Mouse (Mus musculus) kidney, postnatal 25 days (tissue): ENCODE measurements around the gene Hist2h2aa2.
"Not testable (repeated sequence)": the region's sequence is repeated elsewhere in the genome, so short reads cannot be mapped to it uniquely, and the experiment has no call there.

Source experiments
- DNase-seq, 2 experiments: peaks; one replicate each; pipeline ENCODE4 v3.0.0; 2021; ENCODE audit warnings: mixed read lengths in 2 of 2

Gene Hist2h2aa2

GRCm38 (mm10) chr3:96239949-96240798 lies at the start of gene Hist2h2aa2:
TSS of gene Hist2h2aa2 (minus strand) at chr3:96240276.
- peak; percentile 96 to 97 for DNase-seq

GRCm38 (mm10) chr3:96289201-96289600 lies 49.1 kb upstream of the Hist2h2aa2 start:
- DNase-seq = no peak

- not testable (repeated sequence) for DNase-seq
Observed at GRCm38 (mm10) chr3:96287334-96287733, 47.3 kb upstream of the Hist2h2aa2 start.

- DNase-seq = peak in 1 of 2 experiments; percentile 46
Observed at GRCm38 (mm10) chr3:96284457-96284856, 44.4 kb upstream of the Hist2h2aa2 start.

GRCm38 (mm10) chr3:96280660-96281059 lies 40.6 kb upstream of the Hist2h2aa2 start:
- DNase-seq = no peak

- DNase-seq = peak; percentile 84 to 90
Observed at GRCm38 (mm10) chr3:96277800-96278624, 37.9 kb upstream of the Hist2h2aa2 start.

- no peak for DNase-seq
Observed at GRCm38 (mm10) chr3:96277428-96277799, 37.3 kb upstream of the Hist2h2aa2 start.

GRCm38 (mm10) chr3:96273591-96274465 lies 33.8 kb upstream of the Hist2h2aa2 start:
- no peak for DNase-seq

GRCm38 (mm10) chr3:96269511-96270474 lies 29.7 kb upstream of the Hist2h2aa2 start, which contains the start of gene Hist2h2bb:
TSS of gene Hist2h2bb (plus strand) at chr3:96269752.
- DNase-seq = peak; percentile 94 to 97

- DNase-seq = not testable (repeated sequence)
Observed at GRCm38 (mm10) chr3:96268776-96269378, 28.8 kb upstream of the Hist2h2aa2 start.

GRCm38 (mm10) chr3:96268051-96268775 lies 28.1 kb upstream of the Hist2h2aa2 start, which contains the start of gene Hist2h3b:
TSS of gene Hist2h3b (plus strand) at chr3:96268654.
- DNase-seq = peak; percentile 78 to 89

GRCm38 (mm10) chr3:96267541-96267940 lies 27.5 kb upstream of the Hist2h2aa2 start:
- DNase-seq = no peak

- DNase-seq = no peak
Observed at GRCm38 (mm10) chr3:96266132-96266710, 26.1 kb upstream of the Hist2h2aa2 start.

GRCm38 (mm10) chr3:96264404-96264949 lies 24.4 kb upstream of the Hist2h2aa2 start:
- no peak for DNase-seq

- DNase-seq = peak; percentile 41 to 67
Observed at GRCm38 (mm10) chr3:96263558-96264403, 23.7 kb upstream of the Hist2h2aa2 start.

- peak; percentile 95 to 96 for DNase-seq
Observed at GRCm38 (mm10) chr3:96262979-96263550, 23.0 kb upstream of the Hist2h2aa2 start, which contains the start of gene Hist2h4. TSS of gene Hist2h4 (minus strand) at chr3:96263311.

- DNase-seq = peak; percentile 82 to 92
Observed at GRCm38 (mm10) chr3:96262216-96262875, 22.3 kb upstream of the Hist2h2aa2 start.
